Mouse (Mus musculus): ENCODE data around the gene Tnfaip2.

The Tnfaip2 gene

DNA sequence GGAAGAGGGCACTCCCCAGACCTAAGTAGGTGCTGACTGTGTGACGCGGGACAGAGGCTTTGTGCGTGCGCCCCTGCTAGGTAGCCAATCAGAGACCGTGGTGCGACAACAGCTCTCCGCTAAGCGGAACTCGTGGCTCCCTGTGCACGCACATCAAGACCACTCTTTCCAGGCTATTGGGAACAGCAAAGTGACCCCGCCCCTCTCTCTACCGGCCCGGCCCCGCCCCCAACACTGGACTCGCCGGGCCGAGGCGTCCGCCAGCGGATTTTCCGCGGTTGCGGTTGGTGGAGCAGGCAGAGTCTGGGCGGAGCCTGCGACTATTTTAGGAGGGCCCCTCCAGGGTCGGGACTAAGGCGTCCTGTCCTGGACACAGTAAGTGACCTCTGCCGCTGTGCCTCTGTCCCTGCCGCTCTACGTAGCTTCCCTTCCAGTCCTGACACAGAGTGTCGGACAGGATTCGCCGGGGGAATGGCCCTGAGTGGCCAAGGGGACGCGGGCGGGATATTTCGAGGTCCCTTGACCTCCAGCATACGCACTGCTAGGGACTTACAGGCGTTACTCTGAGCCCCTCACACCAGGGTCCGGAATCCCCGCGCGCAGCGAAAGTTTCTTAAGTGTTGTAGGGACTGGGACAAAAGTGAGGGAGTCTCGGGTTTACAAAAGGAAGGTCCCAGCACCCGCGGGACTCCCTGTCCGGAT lies at the start of gene Tnfaip2:
Gene Tnfaip2, plus strand, starts transcription at position 161 of the 702 bp plus-strand sequence.
- CTCF ChIA-PET = no interaction called here

DNA sequence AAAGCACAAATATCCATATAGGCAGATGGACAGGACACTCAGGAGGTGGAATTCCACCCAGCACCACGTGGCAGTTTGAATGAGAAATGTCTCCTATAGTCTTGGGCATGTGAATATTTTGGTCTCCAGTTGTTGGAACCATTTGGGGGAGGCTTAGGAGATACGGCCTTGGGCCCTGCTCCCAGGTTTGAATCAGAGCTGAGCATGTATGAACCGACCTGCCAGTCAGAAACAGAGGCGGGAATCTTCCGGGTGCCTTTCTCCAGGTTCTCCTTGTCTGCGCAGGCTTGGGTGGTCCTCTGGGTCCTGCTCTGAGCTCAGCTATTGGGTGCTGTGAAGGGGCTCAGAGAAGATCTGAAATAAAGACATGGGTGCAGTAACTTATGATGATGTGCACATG lies 48.3 kb upstream of the Tnfaip2 start:
- CTCF ChIA-PET = no interaction called here

DNA sequence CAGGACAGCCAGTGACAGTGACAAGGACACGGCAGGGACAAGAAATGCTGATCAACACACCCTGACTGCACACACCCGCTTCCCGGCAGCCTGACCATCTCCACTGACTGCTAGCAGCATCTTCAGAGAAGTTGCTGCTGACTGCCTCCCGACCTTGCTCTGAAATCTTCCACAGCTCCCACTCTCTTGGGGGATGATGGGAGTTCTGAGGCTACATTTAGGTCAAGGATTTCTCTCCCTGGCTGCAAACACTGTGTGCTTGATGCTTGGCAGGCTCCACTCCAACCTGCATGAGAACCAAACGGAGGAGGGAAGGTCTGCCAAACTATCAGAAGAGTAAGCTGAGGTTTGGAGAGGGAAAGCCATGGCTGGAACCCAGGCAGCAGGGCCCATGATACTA lies 45.3 kb upstream of the Tnfaip2 start:
- CTCF ChIA-PET = no interaction called here

DNA sequence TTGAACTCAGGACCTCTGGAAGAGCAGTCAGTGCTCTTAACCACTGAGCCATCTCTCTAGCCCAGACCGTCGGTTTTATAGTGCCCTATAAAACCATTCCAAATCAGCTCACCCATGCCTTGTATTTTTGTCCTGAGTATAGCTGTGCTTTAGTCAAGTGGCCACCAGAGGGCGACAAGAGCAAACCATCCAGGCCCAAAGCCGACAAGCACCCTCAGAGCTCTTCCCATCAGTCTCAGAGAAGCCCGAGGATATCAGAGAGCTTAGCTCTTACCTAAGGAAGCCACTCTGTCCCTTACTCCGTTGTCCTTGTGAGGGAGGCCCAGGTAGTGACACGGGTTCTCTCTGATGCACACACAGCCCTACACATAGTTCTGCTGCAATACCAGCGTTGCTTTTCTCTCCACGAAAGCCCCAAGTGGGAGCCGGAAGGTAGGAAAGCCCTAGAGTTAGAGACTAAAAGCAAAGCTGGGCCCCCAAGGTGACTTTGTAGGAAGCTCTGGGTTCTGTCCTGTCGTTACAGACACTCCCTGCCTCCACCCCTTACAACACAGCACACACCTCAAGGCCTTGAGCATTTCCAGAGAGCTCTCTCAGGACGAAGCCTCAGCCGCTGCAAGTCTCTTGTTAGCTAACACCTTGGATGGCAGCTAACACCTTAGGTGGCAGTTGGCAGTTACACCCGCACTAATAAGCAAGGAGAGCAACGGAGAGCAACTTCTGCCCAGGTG lies 40.6 kb upstream of the Tnfaip2 start:
- CTCF ChIA-PET = no interaction called here

DNA sequence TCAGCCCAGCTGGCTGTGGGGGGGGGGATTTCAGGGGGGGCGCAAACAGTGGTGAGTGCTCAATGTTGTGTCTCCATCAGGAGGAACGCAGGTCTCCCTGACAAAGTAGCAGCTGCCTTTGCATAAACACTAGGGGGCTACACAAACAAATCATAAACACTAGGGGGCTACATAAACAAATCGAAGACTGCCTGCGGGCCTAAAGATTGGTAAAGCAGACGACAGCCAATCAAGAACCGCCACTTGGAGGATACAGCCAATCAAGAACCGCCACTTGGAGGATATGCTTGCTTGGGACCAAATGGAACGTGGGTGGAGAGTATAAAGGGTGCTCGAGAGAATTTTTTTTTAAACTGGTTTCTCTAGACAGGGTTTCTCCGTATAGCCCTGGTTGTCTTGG lies 37.4 kb upstream of the Tnfaip2 start:
- CTCF ChIA-PET = no interaction called here

DNA sequence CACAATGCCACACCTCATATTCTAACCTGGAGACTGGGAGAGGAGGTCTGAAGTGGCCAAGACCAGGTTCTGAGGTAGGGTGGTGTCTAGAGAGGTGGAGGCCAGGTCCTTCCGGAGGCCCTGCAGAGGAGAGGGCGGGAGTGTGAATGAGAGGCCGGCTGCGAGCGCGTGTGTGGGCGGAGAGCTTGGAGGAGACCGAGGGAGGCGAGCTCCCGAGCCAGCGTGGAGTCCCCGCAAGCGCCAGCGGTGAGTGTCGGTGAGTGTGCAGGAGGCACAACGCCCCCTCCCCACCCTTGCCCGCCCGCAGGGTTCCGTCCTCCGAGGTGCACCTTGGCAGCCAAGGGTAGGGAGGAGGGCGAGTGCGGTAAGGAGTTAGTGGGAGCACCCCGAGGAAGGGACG lies 35.6 kb upstream of the Tnfaip2 start, which contains the start of gene Lbhd2:
Gene Lbhd2, plus strand, starts transcription at position 188 of the 400 bp plus-strand sequence.
- CTCF ChIA-PET = no interaction called here

DNA sequence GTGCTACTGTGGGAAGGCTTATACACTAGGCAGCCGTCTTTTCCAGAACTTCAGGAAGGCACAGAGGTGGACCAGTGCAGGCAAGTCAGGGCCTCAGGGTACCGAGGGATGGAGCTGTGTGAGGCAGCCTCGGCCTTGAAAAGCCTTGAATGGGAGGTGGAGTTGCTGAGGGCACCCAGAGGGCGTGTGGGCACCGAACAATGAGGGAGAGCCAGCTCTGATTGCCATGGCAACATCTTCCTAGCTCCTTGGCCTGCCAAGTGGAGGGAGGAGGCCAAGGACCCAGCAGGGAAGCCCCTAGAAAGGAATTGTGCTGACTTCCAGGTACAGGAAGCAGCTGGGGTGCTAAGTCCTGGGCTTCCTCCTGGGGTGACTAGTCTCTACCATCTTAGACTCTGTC lies 32.7 kb upstream of the Tnfaip2 start:
- CTCF ChIA-PET = no interaction called here

DNA sequence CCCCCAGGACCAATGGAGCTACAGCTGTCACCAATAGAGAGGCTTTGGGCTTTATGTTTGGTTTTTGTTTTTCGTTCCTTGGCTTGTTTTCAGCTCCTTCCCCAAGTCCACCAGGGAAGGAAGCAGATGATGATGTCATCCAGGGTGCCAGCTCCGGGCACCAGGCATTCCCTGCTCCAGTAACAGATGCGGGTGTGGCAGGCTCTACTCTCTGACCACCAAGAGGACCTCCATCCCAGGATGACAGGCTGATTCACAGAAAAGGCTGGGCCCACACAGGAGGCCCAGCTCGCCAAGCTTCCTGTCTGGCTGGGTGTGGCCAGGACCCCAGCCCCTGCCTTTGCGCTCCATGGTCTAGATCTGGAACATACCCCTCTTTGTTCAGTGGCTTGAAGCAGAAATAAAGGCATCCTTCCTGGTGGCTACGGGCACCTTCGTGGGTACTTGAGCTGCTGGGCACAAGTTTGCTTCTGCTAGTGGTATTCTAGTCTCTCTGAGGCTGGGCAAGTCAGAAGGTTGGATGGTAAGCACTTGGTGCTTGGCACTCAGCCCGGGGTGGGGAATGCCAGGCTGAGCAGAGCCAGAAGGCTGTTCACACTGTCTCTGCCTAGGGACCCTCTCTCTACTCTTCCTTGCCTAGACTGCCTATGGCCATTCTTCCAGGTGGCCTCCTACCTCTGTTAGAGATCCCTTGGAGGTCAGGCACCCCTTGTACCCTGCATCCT lies 30.5 kb upstream of the Tnfaip2 start:
- CTCF ChIA-PET = no interaction called here

DNA sequence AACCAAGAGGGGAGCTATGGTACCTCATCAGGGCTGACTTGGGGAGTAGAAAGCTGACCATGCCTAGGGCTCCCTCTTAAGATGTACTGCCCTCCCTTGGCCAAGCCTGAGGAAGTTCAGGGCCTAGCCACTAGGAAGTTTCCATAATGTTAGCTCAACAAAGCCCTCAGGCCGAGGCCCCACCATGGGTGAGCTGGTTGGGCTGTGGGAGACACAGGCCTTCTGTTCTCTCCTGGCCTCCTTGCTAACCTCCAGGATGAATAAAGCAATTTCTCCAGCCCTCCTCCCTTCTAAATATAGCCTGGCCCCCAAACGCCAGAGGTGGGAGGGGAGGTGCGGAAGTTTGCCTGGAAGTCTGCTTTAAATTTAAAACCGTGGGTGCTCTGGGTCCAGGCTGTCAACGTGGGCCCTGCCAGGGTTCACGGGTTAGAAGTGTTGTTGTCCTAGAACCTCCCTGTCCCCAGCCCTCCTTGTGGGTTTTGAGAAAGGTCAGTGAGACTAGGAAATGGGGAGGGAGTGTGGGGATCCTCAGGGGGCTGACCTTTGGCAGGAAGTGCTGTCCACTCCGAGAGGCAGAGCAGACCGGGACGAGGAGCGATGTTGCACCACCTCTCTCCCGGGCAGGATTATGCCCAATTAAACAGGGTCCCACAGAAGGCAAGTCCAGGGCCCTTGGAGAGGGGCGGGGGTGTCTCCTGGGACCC lies 29.5 kb upstream of the Tnfaip2 start:
- CTCF ChIA-PET = no interaction called here

DNA sequence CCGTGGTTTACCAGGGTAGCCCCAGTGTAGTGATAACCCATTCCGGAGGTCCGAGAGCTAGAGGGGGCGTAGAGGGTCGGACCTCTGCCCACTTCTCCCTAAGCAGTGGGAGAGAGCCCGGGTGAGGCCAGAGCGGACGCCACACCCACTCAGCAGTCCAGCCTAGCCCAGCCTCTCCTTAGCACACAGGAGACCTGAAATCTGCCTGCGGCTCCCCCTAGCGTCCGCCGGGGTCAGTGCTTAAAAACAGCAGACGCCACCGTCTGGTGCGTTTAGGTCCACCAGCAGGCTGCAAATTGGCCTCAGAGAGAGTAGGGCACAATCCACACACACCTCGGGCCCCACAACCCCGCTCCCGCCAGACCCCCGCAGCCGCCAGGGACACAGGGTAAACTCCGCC lies 29.0 kb upstream of the Tnfaip2 start:
- CTCF ChIA-PET = no interaction called here

DNA sequence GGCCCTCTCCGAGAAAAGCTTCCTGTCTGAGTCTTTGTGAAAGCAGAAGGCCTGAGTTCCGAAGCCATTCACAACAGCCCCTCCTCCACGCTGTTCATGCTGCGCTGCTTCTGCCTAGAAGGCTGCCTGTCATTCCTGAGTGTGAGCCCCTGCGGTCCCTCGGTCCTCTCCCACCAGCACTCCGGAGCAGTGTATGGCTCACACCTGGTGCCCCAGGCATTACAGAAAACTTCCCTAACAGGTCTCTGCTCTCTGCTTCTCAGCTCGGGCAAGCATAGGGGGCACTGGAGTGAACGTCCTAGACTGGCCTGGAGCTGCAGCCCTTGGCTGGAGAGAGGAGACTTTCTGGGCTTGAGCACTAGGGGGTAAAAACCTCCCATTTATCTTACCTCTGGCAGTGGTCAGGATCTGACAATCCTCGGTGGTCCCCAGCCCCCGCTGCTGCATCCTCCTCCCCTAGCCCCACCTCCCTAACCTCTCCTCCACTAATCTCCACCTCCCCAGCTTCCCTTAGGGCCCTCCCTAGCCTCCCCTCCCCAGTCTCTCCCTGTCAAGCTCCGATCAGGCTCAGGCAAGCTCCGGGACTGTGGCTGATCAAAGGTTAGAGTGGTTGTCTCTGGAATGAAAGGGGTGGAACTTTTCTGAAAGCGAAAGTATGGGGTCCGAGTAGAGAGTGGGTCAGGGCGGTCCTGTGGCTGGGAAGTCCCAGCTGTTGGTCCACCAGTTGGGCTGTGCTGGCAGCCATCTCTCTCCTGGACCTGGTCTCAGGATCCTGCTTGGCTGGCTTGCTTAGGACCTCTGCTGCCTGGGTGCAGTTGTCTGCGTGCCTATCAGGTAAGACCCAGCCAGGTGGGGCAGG lies 25.1 kb upstream of the Tnfaip2 start, which contains the start of gene Exoc3l4:
Gene Exoc3l4, plus strand, starts transcription at position 97 of the 859 bp plus-strand sequence.
- CTCF ChIA-PET = no interaction called here

DNA sequence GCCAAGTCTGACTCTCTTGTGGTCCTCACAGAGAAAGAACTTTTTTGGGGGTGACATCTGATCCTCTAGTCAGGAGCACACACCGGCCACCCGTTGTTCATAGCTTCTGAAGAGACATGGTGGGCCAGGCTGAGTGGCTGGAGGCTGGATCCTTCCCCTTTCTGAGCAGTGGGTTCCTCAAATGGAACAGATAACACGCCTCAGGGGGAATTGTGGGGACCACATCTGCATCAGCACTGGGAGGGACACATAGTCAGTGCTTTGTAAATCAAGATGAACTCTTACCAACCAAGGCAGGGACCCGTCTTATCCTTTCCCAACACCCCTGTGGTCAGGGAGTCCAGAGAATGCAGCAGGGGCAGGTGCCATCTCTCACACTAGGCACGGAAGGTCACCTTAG lies 22.4 kb upstream of the Tnfaip2 start:
- CTCF ChIA-PET = no interaction called here

DNA sequence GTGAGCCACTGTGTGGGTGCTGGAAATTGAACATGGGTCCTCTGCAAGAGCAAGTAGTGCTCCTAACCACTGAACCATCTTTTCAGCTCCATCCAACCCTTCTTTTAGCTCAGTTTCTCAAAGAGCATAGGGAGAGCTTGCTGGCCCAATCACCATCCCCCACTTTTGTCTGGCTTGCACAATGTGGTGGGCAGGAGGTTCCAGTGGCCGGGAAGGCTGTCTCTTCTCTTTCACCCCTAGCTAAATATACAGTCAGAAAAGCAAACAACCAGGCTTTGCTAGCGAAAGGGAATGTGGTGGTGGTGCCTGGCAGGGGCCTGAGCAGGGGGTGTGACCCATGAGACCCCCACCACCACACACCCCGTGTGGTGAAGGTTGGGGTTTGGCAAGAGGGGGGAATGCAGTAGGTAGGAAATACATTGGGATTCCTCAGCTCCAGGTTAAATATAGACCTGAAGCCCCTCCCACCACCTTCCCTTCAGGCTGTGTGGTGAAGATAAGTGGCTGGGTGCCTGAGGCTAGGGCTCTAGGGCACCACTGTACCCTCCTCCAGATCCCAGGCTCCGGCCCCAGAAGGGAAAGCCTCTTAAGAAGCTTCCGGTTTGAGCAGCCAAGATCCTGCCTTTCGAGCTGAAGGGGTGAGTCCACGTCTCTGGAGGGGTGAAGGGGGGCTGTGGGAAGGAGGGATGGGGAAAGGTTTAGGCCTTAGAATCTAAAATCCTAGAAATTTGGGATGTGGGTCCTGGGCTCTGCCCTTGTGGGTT lies 21.1 kb upstream of the Tnfaip2 start:
- CTCF ChIA-PET = no interaction called here

DNA sequence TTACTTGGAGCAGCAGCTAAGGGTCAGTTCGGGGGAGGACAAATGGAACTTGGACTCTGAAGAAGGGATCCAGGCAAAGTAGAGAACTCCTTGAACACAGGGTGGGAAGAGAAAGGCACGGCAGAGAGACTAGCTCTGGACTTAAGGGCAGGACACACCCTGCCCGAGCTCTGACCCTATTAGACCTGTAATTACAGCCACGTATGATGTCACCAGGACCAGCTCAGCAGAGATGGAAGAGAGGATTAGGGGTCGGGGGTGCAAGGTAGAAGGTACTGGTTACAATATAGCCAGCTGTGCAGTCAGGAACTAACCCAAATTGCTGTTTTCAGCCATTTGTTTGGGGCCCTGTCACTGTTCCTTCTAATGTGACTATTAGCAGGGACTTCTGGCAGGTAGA lies 19.4 kb upstream of the Tnfaip2 start:
- CTCF ChIA-PET = no interaction called here

DNA sequence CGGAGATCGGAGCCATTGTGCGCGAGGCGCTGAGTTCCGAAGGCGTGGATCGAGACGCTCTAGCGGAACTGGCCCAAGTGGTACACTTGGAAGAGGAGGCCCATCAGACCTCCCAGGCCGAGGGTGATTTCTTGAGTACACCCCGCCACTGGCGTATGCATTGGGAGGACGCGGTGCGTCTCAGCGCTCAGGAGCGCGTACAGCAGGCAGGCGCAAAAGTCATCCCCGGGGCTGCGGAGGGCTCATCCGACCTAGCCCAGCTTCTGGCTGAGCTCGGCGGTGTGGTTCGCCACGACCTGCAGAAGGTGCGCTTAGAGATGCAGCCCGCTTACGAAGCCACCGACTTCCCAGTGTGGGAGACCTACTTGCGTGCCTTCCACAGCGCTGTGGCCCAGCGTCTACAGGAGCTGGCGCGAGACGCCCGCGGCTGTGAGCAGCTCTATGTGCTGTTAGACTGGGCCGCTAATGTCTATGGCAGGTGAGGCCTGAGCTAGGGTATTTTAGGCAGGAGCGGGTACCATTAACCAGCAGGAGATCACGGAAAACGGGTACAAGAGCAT lies 18.6 kb upstream of the Tnfaip2 start:
- CTCF ChIA-PET = no interaction called here

DNA sequence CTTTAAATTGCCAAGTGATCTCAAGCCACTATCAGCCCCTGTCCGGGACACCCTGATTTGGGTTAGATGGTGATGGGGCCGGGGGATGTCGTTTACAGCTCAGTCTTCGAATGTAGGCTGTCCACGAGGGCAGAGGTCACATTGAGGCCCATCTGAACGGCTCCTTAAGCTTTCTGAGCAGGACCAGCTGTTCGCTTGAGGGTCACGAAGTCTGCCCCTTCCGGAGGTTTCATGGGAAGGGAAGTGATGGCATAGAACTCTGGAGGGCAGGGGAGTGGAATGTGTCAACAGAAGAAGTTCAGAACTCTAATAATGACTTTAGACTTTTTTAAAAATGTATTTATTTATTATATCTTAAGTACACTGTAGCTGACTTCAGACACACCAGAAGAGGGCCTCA lies 17.7 kb upstream of the Tnfaip2 start:
- CTCF ChIA-PET = interaction anchor here (0.6 kb wide), 1 partner anchor 704 kb away, joined by 4 read pairs; no protein-coding TSS in a partner anchor

DNA sequence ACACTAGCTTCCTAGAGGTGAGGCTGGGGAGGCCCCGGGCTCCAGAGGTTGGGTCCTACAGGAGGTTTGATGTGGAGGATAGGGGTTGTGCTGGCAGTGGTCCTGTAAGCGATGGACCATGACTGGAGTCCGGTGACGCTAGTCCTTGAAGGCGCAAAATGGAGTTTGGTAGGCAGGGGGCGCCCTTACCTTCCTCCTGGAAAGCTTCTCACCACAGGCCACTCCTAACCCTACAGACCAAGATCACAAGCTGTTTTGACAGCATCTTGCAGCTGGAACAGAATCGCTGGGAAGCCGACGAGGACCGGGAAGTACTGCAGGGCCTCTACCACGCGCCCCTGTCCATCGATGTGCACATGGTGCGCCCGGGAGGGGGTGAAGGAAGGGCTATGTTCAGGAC lies 17.0 kb upstream of the Tnfaip2 start:
- CTCF ChIA-PET = interaction anchor here (0.6 kb wide), 2 partner anchors 10 to 43 kb away, joined by 3 to 11 read pairs; no protein-coding TSS in a partner anchor

DNA sequence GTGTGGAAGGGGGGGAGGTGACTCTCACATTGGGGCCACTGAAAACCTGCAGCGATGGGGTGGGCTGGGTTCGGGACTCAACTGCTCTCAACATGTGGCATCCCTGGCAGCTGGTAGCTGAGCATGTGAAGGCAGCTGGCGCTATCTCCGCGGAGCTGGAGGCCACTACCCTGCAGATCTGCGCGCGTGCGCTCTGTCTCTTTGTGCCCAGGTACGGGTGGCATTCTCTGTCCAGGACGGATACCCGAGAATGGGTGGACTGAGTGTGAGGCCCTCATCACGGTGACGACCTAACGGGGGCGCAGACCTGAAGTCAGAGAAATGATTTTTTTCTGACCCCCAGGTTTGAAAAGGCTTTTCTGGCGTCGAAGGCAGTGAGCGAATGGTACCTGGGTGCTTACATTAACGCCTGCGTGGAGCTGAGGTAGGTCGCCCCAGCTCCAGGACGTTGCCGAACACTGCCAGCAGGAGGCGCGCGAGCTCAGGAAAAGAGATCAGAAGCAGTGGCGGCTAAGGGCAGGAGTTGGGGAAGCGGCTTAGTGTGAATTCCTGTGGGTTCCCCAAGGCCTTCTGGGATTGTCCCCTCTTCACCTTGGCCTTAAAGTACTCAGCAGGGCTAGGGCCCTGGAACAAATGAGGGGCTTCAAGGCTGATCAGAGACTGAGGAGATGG lies 16.3 kb upstream of the Tnfaip2 start:
- CTCF ChIA-PET = interaction anchor here (0.6 kb wide), 2 partner anchors 10 to 43 kb away, joined by 3 to 11 read pairs; no protein-coding TSS in a partner anchor

DNA sequence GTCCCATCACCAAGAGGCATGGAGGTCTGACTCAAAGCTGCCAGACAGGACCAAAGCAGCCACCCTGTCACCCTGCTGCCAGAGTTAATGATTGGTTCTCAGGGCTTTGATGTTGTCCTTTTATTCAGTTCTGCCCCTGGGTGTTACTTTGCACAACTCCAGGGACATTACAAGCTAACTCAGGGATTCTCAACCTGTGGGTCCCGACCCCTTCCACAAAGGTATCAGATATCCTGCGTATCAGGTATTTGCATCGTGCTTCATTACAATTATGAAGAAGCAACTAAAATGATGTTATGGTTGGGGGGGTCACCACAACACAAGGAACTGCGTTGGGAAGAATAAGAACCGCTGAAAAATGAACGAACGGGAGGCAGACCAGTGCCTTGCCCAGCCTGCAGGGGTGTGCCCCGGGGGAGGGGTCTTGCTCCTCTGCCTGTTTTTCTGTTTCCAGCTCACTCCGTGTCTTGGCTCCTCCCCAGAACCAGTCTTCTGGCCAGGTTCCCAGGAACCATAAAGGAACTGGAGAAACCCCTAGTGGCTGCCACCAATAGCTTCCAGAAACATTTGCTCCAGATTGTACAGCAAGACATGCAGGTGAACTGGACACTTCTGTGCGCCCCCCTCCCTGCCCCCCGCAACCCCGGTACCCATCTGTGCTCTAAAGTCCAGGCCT lies 14.7 kb upstream of the Tnfaip2 start:
- CTCF ChIA-PET = no interaction called here

All from spleen, embryonic (tissue).